Mouse (Mus musculus) hindbrain, postnatal 0 days (tissue): ENCODE measurements around the gene Fam168b. TPM values are rescaled to one million over a fixed set of nuclear protein-coding genes. Genes with fewer than 3 reads are reported as not detected.

Experiments
- ATAC-seq: fragments of 200-750 bp; cut with Nextera tagmentation; 2 replicates; pipeline ENCODE4 v1.8.0; 2017; ENCODE audit warnings: mild to moderate bottlenecking, moderate TSS enrichment, moderate library complexity
- DNase-seq: peaks from one replicate; pipeline ENCODE4 v3.0.0-alpha.2; 2015; ENCODE audit warnings: low spot score
- H3K27ac ChIP-seq: fragments of 300-500 bp; sonication (generic); 2 replicates; pipeline ENCODE4 v1.5.1; 2014; ENCODE audit warnings: mild to moderate bottlenecking
- H3K27me3 ChIP-seq: fragments of 300-500 bp; sonication (generic); 2 replicates; pipeline ENCODE4 v1.6.1; 2014; ENCODE audit warnings: low read length, mixed read lengths; ENCODE audit not compliant: insufficient read depth
- H3K36me3 ChIP-seq: fragments of 300-500 bp; sonication (generic); 2 replicates; pipeline ENCODE4 v1.6.1; 2014; ENCODE audit warnings: low read length, mixed read lengths; ENCODE audit not compliant: insufficient read depth
- H3K4me1 ChIP-seq: fragments of 300-500 bp; sonication (generic); 2 replicates; pipeline ENCODE4 v1.6.1; 2014; ENCODE audit warnings: antibody characterized with exemption, low read length, mixed read lengths; ENCODE audit not compliant: insufficient read depth
- H3K4me2 ChIP-seq: fragments of 300-500 bp; sonication (generic); 2 replicates; pipeline ENCODE4 v1.6.1; 2014; ENCODE audit warnings: low read depth, mild to moderate bottlenecking, low read length, moderate library complexity, mixed read lengths
- H3K4me3 ChIP-seq: fragments of 300-500 bp; sonication (generic); 2 replicates; pipeline ENCODE4 v1.5.1; 2014; ENCODE audit warnings: low read length
- H3K9ac ChIP-seq: fragments of 300-500 bp; sonication (generic); replicated peaks from 2 replicates; pipeline ENCODE4 v1.6.1; 2014; ENCODE audit warnings: mild to moderate bottlenecking, low read length, moderate library complexity, mixed read lengths
- H3K9me3 ChIP-seq: fragments of 300-500 bp; sonication (generic); 2 replicates; pipeline ENCODE4 v1.6.1; 2016; ENCODE audit warnings: low read length, mixed read lengths
- CTCF ChIP-seq: IDR thresholded peaks from 2 replicates; pipeline ENCODE4 v1.5.1; 2016; ENCODE audit warnings: antibody characterized with exemption, control low read depth, low read depth
- WGBS: fragments of 180-500 bp; shearing (Covaris S2); extraction: QIAGEN DNeasy Blood & Tissue Kit; methylation state at CpG from one replicate; pipeline ENCODE4 v1.1.7; 2014; 5-methylcytosine and 5-hydroxymethylcytosine counted together
- polyA plus RNA-seq: library from polyadenylated mRNA; unstranded; fragments of >200 nt; fragmentation: Nextera tagmentation; extraction: Ambion mirVana; gene quantifications from 2 replicates; pipeline ENCODE4 v1.2.1, GENCODE M21; 2015
- total RNA-seq: library from RNA; depleted of rRNA; stranded (reverse); fragments of >200 nt; gene quantifications from 2 replicates; pipeline ENCODE4 v1.2.3, GENCODE M21; 2014; rRNA removed

The Fam168b gene
- total and polyA plus RNA-seq, 2 experiments from 2014 or later: 90.6 to 457 TPM

GRCm38 (mm10) chr1:34793304-34794300 lies 49.3 kb downstream of the Fam168b start:
- Histone ChIP-seq H3K9me3 (no peaks in the 10 kb centered on the region), H3K4me3 (no peak overlapping the region), H3K27me3 (no peaks in the 10 kb centered on the region), H3K36me3 (no peaks in the 10 kb centered on the region), H3K4me2 (no peak overlapping the region), H3K9ac (no peak overlapping the region), H3K27ac (peak overlapping the region; percentile 45; the same call in 1 of the 2 replicates), H3K4me1 (no peaks in the 10 kb centered on the region)
- TF ChIP-seq CTCF: no peak
- peak; percentile 72 for ATAC-seq
- WGBS: 60% methylated on average over 19 of the region's 19 CpGs
- DNase-seq: peak; percentile 80

- H3K4me2 ChIP-seq: no peak overlapping the region
- H3K9ac ChIP-seq: no peak overlapping the region
- no peak for TF ChIP-seq CTCF
- H3K27me3 ChIP-seq: no peaks in the 10 kb centered on the region
- H3K4me1 ChIP-seq: no peaks in the 10 kb centered on the region
- no peak overlapping the region for H3K27ac ChIP-seq
- WGBS: 50% methylated on average over 6 of the region's 6 CpGs
- H3K4me3 ChIP-seq: no peak overlapping the region
- H3K36me3 ChIP-seq: no peaks in the 10 kb centered on the region; the same call in 1 of the 2 replicates
- H3K9me3 ChIP-seq: no peaks in the 10 kb centered on the region
- ATAC-seq (0 out of 2 replicates have a peak, but pooled peaks have one; percentile 40), DNase-seq (no peak)
These were observed 59.2 kb downstream of the Fam168b start for GRCm38 (mm10) chr1:34783538-34784161.

GRCm38 (mm10) chr1:34775870-34776269 lies 67.0 kb downstream of the Fam168b start:
- no peak for TF ChIP-seq CTCF
- DNase-seq (no peak), ATAC-seq (no peak)
- Histone ChIP-seq H3K27me3 (no peaks in the 10 kb centered on the region), H3K9me3 (no peaks in the 10 kb centered on the region), H3K36me3 (no peaks in the 10 kb centered on the region), H3K9ac (no peak overlapping the region), H3K4me1 (no peaks in the 10 kb centered on the region), H3K27ac (no peak overlapping the region), H3K4me3 (no peak overlapping the region), H3K4me2 (no peak overlapping the region)
- WGBS: 83% methylated on average over 3 of the region's 3 CpGs

GRCm38 (mm10) chr1:34768875-34769274 lies 74.0 kb downstream of the Fam168b start:
- Histone ChIP-seq H3K9ac (no peak overlapping the region), H3K36me3 (no peaks in the 10 kb centered on the region), H3K4me3 (no peak overlapping the region), H3K27ac (no peak overlapping the region), H3K4me2 (no peak overlapping the region), H3K27me3 (no peaks in the 10 kb centered on the region), H3K4me1 (no peaks in the 10 kb centered on the region), H3K9me3 (no peaks in the 10 kb centered on the region)
- 0 out of 2 replicates have a peak, but pooled peaks have one; percentile 33 for ATAC-seq
- TF ChIP-seq CTCF: no peak
- no peak for DNase-seq
- 46% methylated on average over 6 of the region's 6 CpGs for WGBS

- no peak overlapping the region for H3K4me2 ChIP-seq
- ATAC-seq (no peak), DNase-seq (no peak)
- no peaks in the 10 kb centered on the region for H3K36me3 ChIP-seq
- H3K27ac ChIP-seq: no peak overlapping the region
- H3K9me3 ChIP-seq: no peaks in the 10 kb centered on the region
- no peak overlapping the region for H3K9ac ChIP-seq
- WGBS: 73% methylated on average over 4 of the region's 4 CpGs
- TF ChIP-seq CTCF: no peak
- H3K4me3 ChIP-seq: no peak overlapping the region
- H3K27me3 ChIP-seq: no peaks in the 10 kb centered on the region
- no peaks in the 10 kb centered on the region for H3K4me1 ChIP-seq
These were observed 75.0 kb downstream of the Fam168b start for GRCm38 (mm10) chr1:34767851-34768250.

- ATAC-seq: no peak
- H3K4me1 ChIP-seq: no peaks in the 10 kb centered on the region
- 28% methylated on average over 1 of the region's 1 CpGs for WGBS
- H3K4me2 ChIP-seq: no peak overlapping the region
- H3K4me3 ChIP-seq: no peak overlapping the region
- no peaks in the 10 kb centered on the region for H3K9me3 ChIP-seq
- H3K27ac ChIP-seq: no peak overlapping the region
- H3K36me3 ChIP-seq: no peaks in the 10 kb centered on the region
- no peaks in the 10 kb centered on the region for H3K27me3 ChIP-seq
- no peak overlapping the region for H3K9ac ChIP-seq
- no peak for TF ChIP-seq CTCF
- peak; percentile 25 for DNase-seq
These were observed 76.0 kb downstream of the Fam168b start for GRCm38 (mm10) chr1:34766899-34767298.

Other genes with a start within 250 kb of the Fam168b start
- gene Plekhb2, start 6.9 kb upstream of the Fam168b start, total RNA-seq: 98.6 and 117 TPM in 2 replicates
- gene Plekhb2, start 6.9 kb upstream of the Fam168b start, polyA plus RNA-seq: 104 and 107 TPM in 2 replicates